Mouse (Mus musculus): ENCODE results near the gene Pcyt1b. TPM values are rescaled to one million over a fixed set of nuclear protein-coding genes. Genes with fewer than 3 reads are reported as not detected.

Pcyt1b gene
- under 1 TPM; 0.07 to 0.15 TPM for total RNA-seq (2021)
- long read RNA-seq, experiment 1: 0 reads
- long read RNA-seq, experiment 2: 0 reads

DNA sequence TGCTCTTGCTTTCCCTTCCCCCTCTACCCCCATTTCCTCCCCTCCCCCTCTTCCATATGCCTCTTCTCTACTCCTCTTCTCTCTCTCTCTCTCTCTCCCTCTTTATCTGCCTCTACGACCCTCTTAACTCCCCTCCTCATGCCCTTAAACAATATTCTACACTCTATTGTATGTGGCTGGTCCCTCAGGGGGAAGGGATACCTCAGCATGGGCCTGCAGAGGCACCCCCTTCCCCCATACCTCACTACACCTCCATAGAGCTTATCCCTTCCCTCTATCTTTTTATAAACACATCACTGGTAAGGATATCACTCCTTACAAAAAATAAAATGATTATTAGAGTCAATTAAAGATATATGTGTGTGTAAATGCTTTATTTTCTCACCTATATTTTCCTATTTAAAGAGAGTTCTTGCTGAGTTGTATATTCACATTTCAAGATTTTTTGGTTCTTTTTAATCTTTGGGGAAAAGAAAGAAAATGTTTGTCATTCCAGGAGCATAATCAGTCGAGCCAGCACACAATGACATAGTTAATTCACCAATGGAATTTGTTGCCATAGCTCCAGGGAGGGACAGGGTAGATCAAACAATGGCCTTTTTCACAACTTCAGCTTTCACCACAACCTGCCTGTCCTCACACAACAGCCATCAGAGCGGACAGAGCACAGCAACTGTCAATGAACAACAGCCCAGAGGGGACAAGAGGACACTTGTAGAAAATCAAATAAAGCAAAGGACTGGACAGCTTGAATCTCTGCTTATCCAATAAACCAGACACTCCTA lies at the start of gene Pcyt1b:
Pcyt1b (plus strand) TSS at position 646 of the 785 bp plus-strand sequence.
- DNase-seq: no peak

DNA sequence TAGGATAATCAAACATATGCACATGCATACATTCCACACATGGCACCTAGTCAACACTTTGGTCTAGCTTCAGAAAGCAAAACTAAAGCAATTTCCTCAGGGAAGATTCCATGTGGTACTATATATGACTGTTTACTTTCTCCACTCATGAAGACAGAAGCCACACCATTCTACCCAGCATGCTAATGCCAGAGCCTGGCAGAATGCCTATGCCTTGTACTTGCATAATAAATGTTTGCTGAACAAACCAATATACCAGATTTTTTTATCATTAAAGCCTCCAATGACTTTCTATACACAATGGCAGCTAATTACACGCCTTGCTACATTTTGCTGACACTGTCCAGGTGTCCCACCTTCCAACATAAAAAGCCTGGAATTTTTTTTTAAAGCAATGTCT lies 24.4 kb upstream of the Pcyt1b start:
- DNase-seq: no peak

DNA sequence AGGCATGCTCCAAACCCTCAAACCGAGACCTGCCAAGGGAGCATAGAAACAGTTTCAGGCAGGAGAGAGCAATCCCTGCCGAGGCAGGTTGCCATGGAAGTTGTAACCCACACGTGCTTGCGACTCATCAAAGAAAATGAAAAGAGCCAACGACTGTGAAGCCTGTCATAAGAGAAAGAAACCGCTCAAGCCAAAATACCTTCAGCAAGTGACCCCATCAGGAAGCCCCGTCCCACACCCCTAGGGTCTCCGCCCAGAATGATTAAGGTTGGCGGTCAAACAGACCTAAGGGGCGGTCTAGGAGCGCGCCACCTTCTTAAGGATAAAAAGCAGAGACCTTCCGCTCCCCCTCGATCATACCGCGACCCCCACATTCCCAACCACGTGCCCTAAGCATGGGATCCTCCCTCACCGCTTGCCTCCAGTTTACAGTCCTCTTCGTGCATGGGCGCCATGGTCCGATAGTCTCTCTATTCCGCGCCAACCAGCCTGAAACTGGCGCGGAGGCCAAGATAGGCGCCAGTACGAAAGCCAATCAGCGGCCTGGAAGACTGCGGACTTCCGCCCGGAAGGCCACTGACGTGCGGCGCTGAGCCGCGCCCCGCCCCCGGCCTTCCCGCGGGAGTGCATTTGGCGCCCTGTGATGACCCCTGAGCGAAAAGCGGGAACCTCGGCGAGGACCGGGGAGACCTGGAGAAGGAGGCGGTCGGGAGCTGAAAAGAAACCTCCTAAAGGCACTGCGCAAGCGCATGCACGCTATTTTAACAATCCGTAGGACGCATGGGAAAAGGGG lies 22.8 kb upstream of the Pcyt1b start, which contains the start of gene Pola1:
Pola1 (minus strand) TSS at position 499 of the 793 bp plus-strand sequence.
- peak; percentile 87 to 94 for DNase-seq

DNA sequence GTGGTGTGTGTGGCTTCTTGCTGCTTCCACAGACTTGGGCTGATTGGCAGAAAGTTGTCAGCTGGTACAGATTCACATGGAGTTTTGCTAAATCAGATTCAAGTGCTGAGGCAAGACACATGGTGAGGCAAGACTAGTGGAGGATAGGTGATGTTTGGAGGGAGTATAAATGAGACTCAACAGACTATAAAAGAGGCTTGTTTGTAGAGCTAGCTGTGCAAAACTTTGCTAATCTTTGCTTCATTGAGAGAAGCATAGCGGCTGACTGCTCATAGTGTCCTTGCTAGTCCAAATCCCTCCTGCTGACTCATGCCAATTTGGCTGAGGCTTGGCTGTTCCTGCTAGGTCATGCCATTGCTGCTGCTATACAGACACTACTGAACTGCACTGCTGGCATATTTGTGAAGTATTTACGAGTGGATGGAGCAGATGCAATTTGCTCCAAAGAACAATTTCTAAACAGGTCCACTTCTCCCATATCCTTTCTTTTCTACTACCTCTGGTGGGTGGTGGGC lies 19.7 kb upstream of the Pcyt1b start:
- DNase-seq: peak; percentile 9 to 14

DNA sequence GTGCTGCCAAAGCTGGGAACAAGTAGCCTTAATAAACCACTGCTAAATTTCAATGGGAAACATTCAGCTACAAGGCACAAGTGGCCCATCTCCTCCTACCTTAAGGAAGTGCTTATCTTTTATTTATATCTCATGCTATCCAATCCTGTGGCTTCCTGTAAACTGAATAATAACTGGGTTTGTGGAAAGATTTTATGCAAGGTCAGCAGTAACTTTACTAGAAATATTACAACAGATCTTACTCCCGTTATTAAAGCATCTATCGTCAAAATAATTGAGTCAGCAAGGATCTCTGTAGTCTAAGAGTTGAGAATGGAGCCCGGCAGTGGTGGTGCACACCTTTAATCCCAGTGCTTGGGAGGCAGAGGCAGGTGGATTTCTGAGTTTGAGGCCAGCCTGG lies 11.1 kb upstream of the Pcyt1b start:
- DNase-seq: no peak

DNA sequence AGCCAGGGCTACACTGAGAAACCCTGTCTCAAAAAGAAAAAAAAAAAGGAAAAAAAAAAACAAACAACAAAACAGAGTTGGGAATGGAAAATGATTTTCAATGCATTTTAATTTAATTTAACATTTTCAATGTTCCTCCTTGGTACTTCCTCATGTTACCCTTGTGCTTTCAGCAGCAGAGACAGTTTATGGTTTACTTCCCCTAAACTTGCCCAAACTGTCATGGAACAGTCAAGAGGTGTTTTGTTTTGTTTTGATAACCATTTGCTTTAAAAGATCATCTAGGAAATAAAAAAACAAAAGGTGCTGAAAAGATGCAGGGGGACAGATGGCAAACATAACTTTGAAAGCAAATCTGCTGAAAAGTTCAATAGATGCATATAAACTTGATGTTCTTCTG lies 10.6 kb upstream of the Pcyt1b start:
- no peak for DNase-seq

DNA sequence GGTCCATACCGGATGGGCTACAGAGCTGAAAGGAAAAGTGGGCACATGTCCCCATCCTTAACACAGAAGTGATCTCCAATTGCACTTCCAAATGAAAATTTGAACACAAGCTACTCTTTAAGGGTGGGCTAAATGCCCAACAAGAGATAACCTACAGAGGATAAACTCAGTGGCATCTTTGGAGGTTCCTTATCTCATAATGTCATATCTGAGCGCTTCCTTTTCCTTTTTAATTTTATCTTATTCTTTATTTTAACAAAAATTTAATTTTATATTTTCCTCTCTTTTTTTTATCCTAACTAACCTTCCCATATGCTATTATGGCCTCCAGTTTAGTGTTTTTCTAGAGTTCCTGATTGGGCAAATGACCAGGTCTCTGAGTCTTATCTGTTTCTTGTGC lies 3.9 kb upstream of the Pcyt1b start:
- no peak for DNase-seq

DNA sequence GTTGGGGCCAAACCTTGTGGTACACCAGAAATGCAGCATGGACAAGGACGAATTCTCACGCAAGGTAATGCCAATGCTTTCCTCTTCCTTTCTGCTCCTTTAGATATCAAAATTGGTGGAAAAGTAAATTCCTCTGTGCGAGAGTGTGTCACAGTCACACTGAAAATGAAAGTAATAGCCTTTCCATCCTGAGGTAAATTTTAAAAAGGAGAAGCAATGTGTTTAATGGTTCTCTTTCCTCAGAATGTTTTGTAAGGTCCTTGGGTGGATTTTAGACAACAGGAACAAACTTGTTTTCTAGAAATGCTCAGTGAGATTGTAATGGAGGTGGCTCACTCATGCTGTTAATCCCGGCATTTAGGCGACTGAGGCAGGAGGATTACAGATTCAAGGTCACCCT lies 490 bp downstream of the Pcyt1b start:
- DNase-seq: no peak

DNA sequence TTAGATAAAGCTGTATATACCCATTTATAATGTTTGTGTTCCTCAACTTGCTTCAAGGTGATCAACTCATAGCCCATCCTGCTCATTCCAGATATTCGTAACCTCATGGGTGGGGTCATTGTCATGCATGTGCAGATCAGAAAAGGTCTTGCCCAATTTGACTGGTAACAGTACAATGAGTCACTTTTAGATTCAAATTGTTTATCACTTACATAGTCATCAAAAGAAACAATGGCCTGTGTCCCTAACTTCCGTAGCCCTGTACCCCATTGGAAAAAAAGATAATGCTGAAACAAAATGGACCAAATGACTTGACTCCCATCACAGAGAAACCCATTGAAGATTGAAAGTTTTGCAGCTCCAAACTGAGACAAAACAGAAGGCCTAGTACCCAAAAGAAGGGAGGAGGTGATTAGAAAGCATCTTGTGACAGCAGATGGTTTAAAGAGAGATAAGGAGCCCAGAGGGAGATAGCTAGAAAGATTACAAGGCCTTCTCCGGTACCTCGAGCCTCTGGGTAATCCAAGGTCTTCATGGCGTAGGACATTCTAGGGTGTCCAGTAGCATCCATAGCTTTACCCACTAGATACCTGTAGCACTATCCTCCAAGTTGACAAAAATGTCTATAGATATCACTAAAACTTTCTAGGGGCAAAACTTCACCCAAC lies 9.4 kb downstream of the Pcyt1b start:
- DNase-seq: no peak

DNA sequence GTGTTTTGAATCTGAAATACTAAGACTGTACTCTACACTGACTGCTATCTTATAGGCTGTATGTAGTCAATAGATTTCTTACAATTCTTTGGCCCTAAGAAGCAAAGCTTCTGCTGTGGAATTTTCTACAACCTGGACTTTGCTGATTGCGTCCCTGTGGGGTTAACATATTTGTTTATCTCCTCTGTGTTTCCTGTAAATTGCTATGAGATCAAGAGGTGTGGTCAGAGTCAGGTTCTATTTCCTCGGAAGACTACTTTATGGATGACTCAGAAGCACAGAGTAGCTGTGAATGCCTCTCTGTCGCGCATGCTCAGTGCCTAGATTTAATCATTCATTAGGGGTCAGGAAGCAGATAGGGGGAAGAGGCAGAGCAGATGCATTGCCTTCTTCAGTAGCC lies 10.1 kb downstream of the Pcyt1b start:
- no peak for DNase-seq

DNA sequence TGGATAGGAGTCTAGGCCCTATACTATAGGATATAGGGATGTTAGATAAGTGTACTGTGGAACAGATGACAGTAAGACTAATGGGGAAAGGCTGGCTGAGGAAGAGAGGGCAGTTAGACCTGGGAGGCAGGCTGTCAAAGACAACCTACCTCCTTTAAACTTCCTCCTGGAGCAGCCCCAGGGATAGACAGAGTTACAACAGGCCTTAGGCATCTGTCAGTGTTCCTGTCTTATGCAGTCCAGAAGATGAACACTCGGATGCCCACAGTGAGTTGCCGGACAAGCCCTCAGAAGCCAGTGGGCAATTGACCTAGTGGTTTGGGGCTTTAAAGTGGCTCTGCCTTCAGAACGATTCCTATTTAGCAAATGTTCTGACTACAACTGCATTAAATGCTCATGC lies 19.8 kb downstream of the Pcyt1b start:
- no peak for DNase-seq

DNA sequence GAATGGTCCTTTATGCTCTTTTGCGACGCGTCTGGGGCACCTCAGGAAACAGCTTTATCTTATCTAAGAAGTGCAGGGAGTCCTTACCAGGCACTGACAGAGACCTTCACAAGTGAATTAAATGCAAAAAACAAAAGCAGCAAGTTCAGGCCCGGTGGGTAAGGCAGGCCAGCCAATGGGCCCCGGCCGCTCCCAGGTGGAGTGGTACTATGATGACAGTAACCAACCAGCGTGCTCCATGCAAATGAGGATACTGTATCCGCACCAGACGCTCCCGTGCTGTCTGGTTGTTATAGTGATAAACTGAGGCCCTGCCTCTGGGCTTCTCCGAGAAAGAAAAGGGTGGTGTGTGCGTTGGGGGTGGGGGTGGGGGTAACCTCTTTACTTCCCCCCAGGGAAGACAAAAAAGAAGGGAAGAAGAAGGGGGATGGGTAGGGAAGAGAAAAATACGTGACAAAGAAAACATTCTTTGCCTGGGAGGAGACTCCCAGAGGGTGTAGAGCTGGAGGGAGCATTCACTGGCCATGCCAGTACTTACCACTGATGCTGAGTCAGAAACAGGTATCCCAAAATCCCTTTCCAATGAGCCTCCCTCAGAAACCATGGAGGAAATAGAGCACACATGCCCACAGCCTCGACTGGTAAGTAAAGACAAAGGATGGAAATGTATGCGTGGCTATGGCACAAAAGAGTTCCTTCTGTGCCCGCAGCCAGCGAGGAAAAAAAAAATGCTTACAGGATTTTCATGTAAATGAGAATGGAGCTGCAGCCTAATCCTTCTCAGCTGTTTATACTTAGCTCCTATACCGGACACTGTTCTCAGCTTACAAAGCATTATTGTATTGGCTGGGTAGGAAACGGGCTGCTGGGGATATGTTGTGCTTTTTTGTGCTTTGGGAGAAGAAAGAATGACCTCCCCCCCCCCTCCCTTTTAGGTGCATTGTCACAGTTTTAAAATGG lies 20.5 kb downstream of the Pcyt1b start:
- peak; percentile 3 to 8 for DNase-seq

DNA sequence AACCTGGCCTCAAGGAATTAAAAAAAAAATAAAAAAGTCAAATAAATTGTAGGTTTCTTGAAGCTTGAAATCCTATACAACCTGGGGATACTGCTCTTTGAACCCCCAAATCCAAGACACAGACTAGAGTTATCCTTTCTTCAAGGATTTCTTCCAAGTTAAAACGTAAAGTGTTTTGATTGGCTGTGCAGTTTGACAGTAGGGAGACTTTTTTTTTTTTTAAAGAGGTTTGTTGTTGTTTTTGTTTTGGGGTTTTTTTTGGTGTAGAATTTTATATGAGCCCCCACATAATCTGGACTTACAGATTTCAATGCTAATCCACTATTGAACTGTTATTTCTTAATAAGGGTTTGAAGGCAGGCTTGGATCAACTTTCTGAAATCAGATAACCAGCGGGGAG lies 21.6 kb downstream of the Pcyt1b start:
- no peak for DNase-seq

DNA sequence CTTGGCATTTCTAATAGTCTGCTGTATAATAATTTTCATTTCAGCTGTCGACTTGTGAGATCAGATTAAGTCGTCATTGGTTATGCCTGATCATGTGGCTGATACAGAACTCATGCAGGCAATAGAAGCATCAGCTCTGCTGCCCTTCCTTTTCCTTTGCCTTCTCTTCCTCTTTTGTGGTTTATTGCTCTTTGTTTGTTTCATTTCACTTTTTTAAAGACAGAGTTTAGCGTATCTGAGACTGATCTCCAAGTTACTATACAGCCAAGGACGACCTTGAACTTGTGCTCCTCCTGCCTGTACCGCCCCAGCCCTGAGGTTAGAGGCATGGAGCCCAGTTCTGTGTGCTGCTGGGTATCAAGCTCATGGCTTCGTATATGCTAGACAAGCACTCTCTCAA lies 34.6 kb downstream of the Pcyt1b start:
- peak in 1 of 2 experiments; percentile 3 for DNase-seq

DNA sequence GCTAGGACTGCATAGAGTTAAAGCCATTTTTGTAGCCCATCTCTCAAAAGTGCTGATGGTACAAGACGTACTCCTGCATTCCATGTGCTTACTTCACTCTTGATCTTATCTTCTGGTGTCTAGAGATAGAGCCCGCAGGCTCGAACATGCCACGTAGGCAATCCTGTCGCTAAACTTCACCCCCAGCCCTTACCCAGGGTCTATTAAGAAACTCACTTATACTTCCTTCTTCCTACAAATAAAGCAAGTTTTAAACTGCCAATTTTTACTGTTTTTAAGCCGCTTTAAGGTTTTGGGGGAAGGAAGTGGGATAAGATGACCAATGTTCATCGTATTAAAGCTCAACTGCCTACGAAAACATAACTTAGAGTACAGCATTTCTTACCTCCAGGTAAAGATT lies 36.0 kb downstream of the Pcyt1b start:
- DNase-seq: no peak

DNA sequence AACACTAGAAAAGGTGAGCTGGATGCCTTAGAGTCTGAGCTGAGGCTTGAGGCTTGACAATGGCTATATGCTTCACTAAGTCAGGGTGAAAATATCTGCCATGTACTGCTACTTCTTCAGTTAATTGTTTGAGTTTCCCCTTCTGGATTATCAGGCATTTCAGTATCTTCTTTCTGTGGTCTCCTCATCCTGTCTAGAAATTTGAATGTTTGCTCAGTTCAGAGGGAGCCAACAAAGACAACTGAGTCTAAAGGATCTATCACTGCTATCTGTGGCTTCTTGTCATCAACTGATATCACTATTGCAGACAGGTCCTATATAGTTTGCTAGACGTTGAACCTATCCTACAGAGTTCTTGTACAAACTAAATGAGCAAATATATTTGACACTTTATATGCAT lies 42.9 kb downstream of the Pcyt1b start:
- DNase-seq: no peak

DNA sequence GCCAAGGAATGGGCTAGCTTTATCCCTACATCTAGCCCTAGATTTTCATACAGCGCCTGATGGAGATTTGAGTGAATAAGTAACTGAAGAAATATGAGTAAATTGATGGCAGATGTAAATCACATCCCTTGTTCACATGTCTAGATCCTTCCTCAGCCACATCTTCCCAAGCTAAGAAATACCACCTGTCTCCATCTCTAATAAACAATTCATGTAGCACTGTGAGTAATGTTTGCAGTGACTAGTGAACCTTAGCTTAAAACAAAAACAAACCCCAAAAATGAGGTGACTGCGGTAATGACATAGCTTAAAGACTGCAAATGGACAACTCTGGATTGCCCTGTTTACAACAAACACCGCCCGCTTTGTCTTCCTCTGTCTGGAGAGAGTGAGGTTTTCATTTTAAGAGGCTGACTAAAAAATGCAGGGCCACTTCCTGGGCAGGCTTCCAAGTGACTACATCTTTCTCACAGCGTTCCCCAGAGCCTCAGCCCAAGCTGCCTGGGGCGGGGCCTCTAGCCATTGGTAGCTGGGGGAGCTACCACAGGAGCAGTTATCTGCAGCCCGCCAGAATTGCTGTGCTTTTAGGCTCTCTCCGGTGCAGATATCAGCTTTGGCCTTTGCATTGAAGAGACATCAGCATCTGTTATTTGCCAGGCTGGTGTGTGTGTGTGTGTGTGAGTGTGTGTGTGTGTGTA lies 46.0 kb downstream of the Pcyt1b start:
- DNase-seq: peak; percentile 52 to 61

DNA sequence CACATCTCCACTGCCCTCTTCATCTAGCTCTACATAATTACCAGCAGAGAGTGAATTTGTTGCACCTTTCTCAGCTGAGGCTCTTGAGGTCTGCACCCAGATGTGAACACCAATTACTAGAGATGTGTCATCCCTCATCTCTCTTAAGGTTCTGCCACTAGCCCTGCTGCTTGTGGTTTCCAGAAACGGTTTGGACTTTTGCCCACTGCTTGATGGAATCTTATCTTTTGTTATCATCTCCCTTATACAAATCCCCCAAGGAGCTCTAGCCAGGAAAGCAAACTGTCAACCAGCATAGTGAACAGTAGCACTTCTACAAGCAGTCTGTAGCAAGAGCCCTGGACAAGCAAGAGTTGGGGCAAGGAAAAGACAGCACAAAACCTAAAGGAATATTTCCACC lies 57.9 kb downstream of the Pcyt1b start:
- DNase-seq: no peak

DNA sequence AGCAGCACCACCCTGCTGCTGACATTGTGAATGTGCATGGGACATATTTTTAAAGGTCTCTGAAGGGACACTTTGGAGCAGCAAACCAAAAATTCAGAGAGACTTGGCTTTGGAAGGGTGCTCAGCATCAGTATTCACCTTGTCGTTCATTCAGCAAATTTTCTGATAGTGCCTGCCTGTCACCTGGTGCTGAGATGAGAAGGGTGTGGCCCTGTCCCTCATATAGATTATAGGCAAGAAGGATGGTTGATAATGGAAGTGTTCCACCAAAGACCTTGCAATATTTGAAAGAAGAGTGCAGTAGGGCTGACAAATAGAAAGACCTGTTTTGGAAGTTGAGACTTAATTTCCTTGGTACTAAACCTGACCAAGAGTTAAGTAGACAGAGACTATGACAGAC lies 74.9 kb downstream of the Pcyt1b start:
- no peak for DNase-seq

DNA sequence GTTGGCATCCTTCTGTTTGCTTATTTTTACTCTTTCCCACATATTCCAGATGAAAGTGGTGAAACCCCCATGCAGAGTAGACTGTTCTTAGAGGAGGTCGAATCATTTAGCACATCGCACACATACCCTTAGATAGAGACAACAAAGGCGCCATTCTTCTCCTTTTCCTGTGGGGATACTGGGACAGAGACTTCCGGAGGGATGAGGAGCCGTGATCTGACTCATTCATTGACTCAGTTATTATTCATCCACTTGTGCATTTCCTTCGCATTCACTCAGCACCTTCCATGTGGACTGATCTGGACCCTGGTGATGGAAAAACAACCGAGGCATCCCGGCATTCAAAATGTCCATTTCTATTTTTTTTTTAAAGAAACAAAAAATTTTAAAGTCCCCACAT lies 76.2 kb downstream of the Pcyt1b start:
- DNase-seq: no peak

DNA sequence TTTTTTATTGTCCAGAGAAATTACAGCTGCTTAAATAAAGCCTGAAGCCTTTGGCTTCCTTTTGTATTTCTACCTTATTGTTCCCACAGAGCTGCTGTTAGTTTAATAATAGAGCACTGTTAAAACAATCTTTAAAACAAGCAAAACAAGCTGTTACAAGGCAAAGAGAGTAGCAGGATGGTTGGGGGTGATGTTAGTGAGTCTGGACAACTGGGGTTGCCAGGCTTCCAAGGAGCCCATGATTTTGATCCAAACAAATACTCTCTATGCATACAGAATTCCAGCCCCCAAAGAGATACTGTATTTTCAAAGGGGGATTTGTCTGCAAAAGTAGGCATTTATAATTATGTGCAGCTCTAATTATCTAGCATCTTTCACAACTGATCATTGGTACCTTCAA lies 77.7 kb downstream of the Pcyt1b start:
- no peak for DNase-seq
